Mouse (Mus musculus): ENCODE results near the gene Etv6. TPM values are rescaled to one million over a fixed set of nuclear protein-coding genes. Genes with fewer than 3 reads are reported as not detected.

The Etv6 gene
- total and polyA plus RNA-seq, 2 experiments = 4.1 to 8.6 TPM

- Histone ChIP-seq H3K27ac (replicated peaks; ENCODE audit: insufficient read depth, low read depth, low read length) (no peak overlapping the region), H3K9ac (ENCODE audit: low read depth, low read length) (no peak overlapping the region), H3K79me2 (ENCODE audit: control insufficient read depth, insufficient read depth, low read length) (peaks cover 18% of the 10 kb centered on the region), H3K4me3 (ENCODE audit: insufficient read depth, low read depth, low read length) (no peak overlapping the region), H3K27me3 (ENCODE audit: control insufficient read depth, insufficient read depth, low read length) (no peaks in the 10 kb centered on the region), H3K4me1 (ENCODE audit: control insufficient read depth, insufficient read depth, low read length) (peaks cover 28% of the 10 kb centered on the region), H3K36me3 (ENCODE audit: control insufficient read depth, insufficient read depth, low read length) (no peaks in the 10 kb centered on the region; the same call in 1 of the 2 replicates)
- 94% methylated on average over 11 of the region's 11 CpGs for WGBS
- DNase-seq (ENCODE audit: extremely low read depth, low read depth, low spot score) = no peak
- TF ChIP-seq POLR2A (IDR thresholded peaks at IDR 0.05; ENCODE audit: extremely low read depth, insufficient read depth, low read length) (no peak), CTCF (IDR thresholded peaks at IDR 0.05; ENCODE audit: low read depth, low read length) (no peak)
Observed at GRCm38 (mm10) chr6:134168799-134169198, 133.3 kb downstream of the Etv6 start.

GRCm38 (mm10) chr6:134171235-134171634 lies 135.7 kb downstream of the Etv6 start:
- Histone ChIP-seq H3K9ac (ENCODE audit: low read depth, low read length) (peak overlapping the region; percentile 36), H3K27me3 (ENCODE audit: control insufficient read depth, insufficient read depth, low read length) (no peaks in the 10 kb centered on the region), H3K79me2 (ENCODE audit: control insufficient read depth, insufficient read depth, low read length) (peaks cover 23% of the 10 kb centered on the region), H3K4me3 (ENCODE audit: insufficient read depth, low read depth, low read length) (no peak overlapping the region), H3K4me1 (ENCODE audit: control insufficient read depth, insufficient read depth, low read length) (peaks cover 17% of the 10 kb centered on the region), H3K27ac (replicated peaks; ENCODE audit: insufficient read depth, low read depth, low read length) (peak overlapping the region; percentile 90), H3K36me3 (ENCODE audit: control insufficient read depth, insufficient read depth, low read length) (no peaks in the 10 kb centered on the region; the same call in 1 of the 2 replicates)
- TF ChIP-seq POLR2A (IDR thresholded peaks at IDR 0.05; ENCODE audit: extremely low read depth, insufficient read depth, low read length) (no peak), CTCF (IDR thresholded peaks at IDR 0.05; ENCODE audit: low read depth, low read length) (no peak)
- no peak for DNase-seq (ENCODE audit: extremely low read depth, low read depth, low spot score)
- 10% methylated on average over 1 of the region's 1 CpGs for WGBS

- H3K9ac ChIP-seq (ENCODE audit: low read depth, low read length) = peak overlapping the region; percentile 59
- H3K4me3 ChIP-seq (ENCODE audit: insufficient read depth, low read depth, low read length) = peak overlapping the region; percentile 46
- peak; percentile 99 for DNase-seq (ENCODE audit: extremely low read depth, low read depth, low spot score)
- no peaks in the 10 kb centered on the region; the same call in 1 of the 2 replicates for H3K36me3 ChIP-seq (ENCODE audit: control insufficient read depth, insufficient read depth, low read length)
- H3K27ac ChIP-seq (replicated peaks; ENCODE audit: insufficient read depth, low read depth, low read length) = peak overlapping the region; percentile 90
- TF ChIP-seq POLR2A (IDR thresholded peaks at IDR 0.05; ENCODE audit: extremely low read depth, insufficient read depth, low read length) (no peak), CTCF (IDR thresholded peaks at IDR 0.05; ENCODE audit: low read depth, low read length) (no peak)
- WGBS = 39% methylated on average over 17 of the region's 17 CpGs
- H3K27me3 ChIP-seq (ENCODE audit: control insufficient read depth, insufficient read depth, low read length) = no peaks in the 10 kb centered on the region
- peaks cover 18% of the 10 kb centered on the region for H3K4me1 ChIP-seq (ENCODE audit: control insufficient read depth, insufficient read depth, low read length)
- peaks cover 23% of the 10 kb centered on the region for H3K79me2 ChIP-seq (ENCODE audit: control insufficient read depth, insufficient read depth, low read length)
Observed at GRCm38 (mm10) chr6:134171906-134172728, 136.6 kb downstream of the Etv6 start.

- no peak overlapping the region for H3K4me3 ChIP-seq (ENCODE audit: insufficient read depth, low read depth, low read length)
- WGBS = 33% methylated on average over 6 of the region's 6 CpGs
- TF ChIP-seq POLR2A (IDR thresholded peaks at IDR 0.05; ENCODE audit: extremely low read depth, insufficient read depth, low read length) (no peak), CTCF (IDR thresholded peaks at IDR 0.05; ENCODE audit: low read depth, low read length) (no peak)
Observed at GRCm38 (mm10) chr6:134173439-134173838, 137.9 kb downstream of the Etv6 start.

GRCm38 (mm10) chr6:134175059-134175458 lies 139.6 kb downstream of the Etv6 start:
- H3K27me3 ChIP-seq (ENCODE audit: control insufficient read depth, insufficient read depth, low read length) = no peaks in the 10 kb centered on the region
- no peak overlapping the region for H3K9ac ChIP-seq (ENCODE audit: low read depth, low read length)
- no peak overlapping the region for H3K4me3 ChIP-seq (ENCODE audit: insufficient read depth, low read depth, low read length)
- no peak for DNase-seq (ENCODE audit: extremely low read depth, low read depth, low spot score)
- peaks cover 20% of the 10 kb centered on the region for H3K4me1 ChIP-seq (ENCODE audit: control insufficient read depth, insufficient read depth, low read length)
- peaks cover 23% of the 10 kb centered on the region; the same call in 1 of the 2 replicates for H3K79me2 ChIP-seq (ENCODE audit: control insufficient read depth, insufficient read depth, low read length)
- no peak overlapping the region for H3K27ac ChIP-seq (replicated peaks; ENCODE audit: insufficient read depth, low read depth, low read length)
- TF ChIP-seq CTCF (IDR thresholded peaks at IDR 0.05; ENCODE audit: low read depth, low read length) (no peak), POLR2A (IDR thresholded peaks at IDR 0.05; ENCODE audit: extremely low read depth, insufficient read depth, low read length) (no peak)
- no peaks in the 10 kb centered on the region for H3K36me3 ChIP-seq (ENCODE audit: control insufficient read depth, insufficient read depth, low read length)
- WGBS = 72% methylated on average over 9 of the region's 9 CpGs

More at GRCm38 (mm10) chr6:134173439-134173838, 137.9 kb downstream of the Etv6 start:
- Histone ChIP-seq H3K4me1 (ENCODE audit: control insufficient read depth, insufficient read depth, low read length) (peaks cover 20% of the 10 kb centered on the region), H3K27me3 (ENCODE audit: control insufficient read depth, insufficient read depth, low read length) (no peaks in the 10 kb centered on the region), H3K36me3 (ENCODE audit: control insufficient read depth, insufficient read depth, low read length) (no peaks in the 10 kb centered on the region; the same call in 1 of the 2 replicates), H3K79me2 (ENCODE audit: control insufficient read depth, insufficient read depth, low read length) (peaks cover 27% of the 10 kb centered on the region), H3K9ac (ENCODE audit: low read depth, low read length) (no peak overlapping the region), H3K27ac (replicated peaks; ENCODE audit: insufficient read depth, low read depth, low read length) (peak overlapping the region; percentile 36)
- DNase-seq (ENCODE audit: extremely low read depth, low read depth, low spot score) = no peak

- no peak overlapping the region for H3K4me3 ChIP-seq (ENCODE audit: insufficient read depth, low read depth, low read length)
- H3K36me3 ChIP-seq (ENCODE audit: control insufficient read depth, insufficient read depth, low read length) = no peaks in the 10 kb centered on the region
- H3K27me3 ChIP-seq (ENCODE audit: control insufficient read depth, insufficient read depth, low read length) = no peaks in the 10 kb centered on the region
- no peak overlapping the region; the same call in 1 of the 2 replicates for H3K27ac ChIP-seq (replicated peaks; ENCODE audit: insufficient read depth, low read depth, low read length)
- peak; percentile 68 for DNase-seq (ENCODE audit: extremely low read depth, low read depth, low spot score)
- TF ChIP-seq POLR2A (IDR thresholded peaks at IDR 0.05; ENCODE audit: extremely low read depth, insufficient read depth, low read length) (no peak), CTCF (IDR thresholded peaks at IDR 0.05; ENCODE audit: low read depth, low read length) (no peak)
- no peak overlapping the region for H3K9ac ChIP-seq (ENCODE audit: low read depth, low read length)
- peaks cover 11% of the 10 kb centered on the region for H3K4me1 ChIP-seq (ENCODE audit: control insufficient read depth, insufficient read depth, low read length)
- peaks cover 28% of the 10 kb centered on the region; the same call in 1 of the 2 replicates for H3K79me2 ChIP-seq (ENCODE audit: control insufficient read depth, insufficient read depth, low read length)
- 54% methylated on average over 5 of the region's 5 CpGs for WGBS
Observed at GRCm38 (mm10) chr6:134177196-134177595, 141.7 kb downstream of the Etv6 start.
